Mouse (Mus musculus) liver, embryonic 13.5 days (tissue): Measurements from ENCODE around the gene Cpne2. TPM values are rescaled to one million over a fixed set of nuclear protein-coding genes. Genes with fewer than 3 reads are reported as not detected.

Experiments used
- ATAC-seq: fragments of 200-750 bp; cut with Nextera tagmentation; 2 replicates; pipeline ENCODE4 v1.8.0; 2017; ENCODE audit warnings: low read depth, mild to moderate bottlenecking, moderate number of reproducible peaks, moderate library complexity
- DNase-seq: peaks from one replicate; pipeline ENCODE4 v3.0.0; 2022
- H3K27ac ChIP-seq: fragments of 300-500 bp; sonication (generic); 2 replicates; pipeline ENCODE4 v1.5.1; 2015; ENCODE audit warnings: moderate library complexity, mild to moderate bottlenecking, inconsistent platforms
- H3K27me3 ChIP-seq: fragments of 300-500 bp; sonication (generic); 2 replicates; pipeline ENCODE4 v1.6.1; 2015; ENCODE audit warnings: mild to moderate bottlenecking, inconsistent platforms
- H3K36me3 ChIP-seq: fragments of 300-500 bp; sonication (generic); 2 replicates; pipeline ENCODE4 v1.6.1; 2015; ENCODE audit warnings: mild to moderate bottlenecking, inconsistent platforms
- H3K4me1 ChIP-seq: fragments of 300-500 bp; sonication (generic); replicated peaks from 2 replicates; pipeline ENCODE4 v1.6.1; 2015; ENCODE audit warnings: inconsistent platforms
- H3K4me2 ChIP-seq: fragments of 300-500 bp; sonication (generic); 2 replicates; pipeline ENCODE4 v1.6.1; 2015; ENCODE audit warnings: inconsistent platforms, mild to moderate bottlenecking, moderate library complexity
- H3K4me3 ChIP-seq: fragments of 300-500 bp; sonication (generic); replicated peaks from 2 replicates; pipeline ENCODE4 v1.5.1; 2015; ENCODE audit warnings: mild to moderate bottlenecking, inconsistent platforms
- H3K9ac ChIP-seq: fragments of 300-500 bp; sonication (generic); 2 replicates; pipeline ENCODE4 v1.6.1; 2015; ENCODE audit warnings: mild to moderate bottlenecking, inconsistent platforms
- H3K9me3 ChIP-seq: fragments of 300-500 bp; sonication (generic); replicated peaks from 2 replicates; pipeline ENCODE4 v1.6.1; 2016; ENCODE audit warnings: inconsistent platforms
- WGBS: fragments of 180-500 bp; shearing (Covaris S2); methylation state at CpG from one replicate; pipeline ENCODE4 v1.1.7; 2015; ENCODE audit not compliant: insufficient replicate concordance; 5-methylcytosine and 5-hydroxymethylcytosine counted together
- polyA plus RNA-seq: library from polyadenylated mRNA; unstranded; fragments of >200 nt; fragmentation: Nextera tagmentation; extraction: Ambion mirVana; gene quantifications from 2 replicates; pipeline ENCODE4 v1.2.1, GENCODE M21; 2015

Cpne2 gene
- polyA plus RNA-seq, 1 experiment from 2014 or later: 2.1 TPM

- Histone ChIP-seq H3K4me3 (no peak overlapping the region), H3K27ac (no peak overlapping the region), H3K9ac (no peak overlapping the region), H3K27me3 (0 out of 2 replicates have a peak, but pooled peaks cover 2% of the 10 kb centered on the region), H3K4me1 (no peaks in the 10 kb centered on the region), H3K4me2 (no peak overlapping the region), H3K36me3 (no peaks in the 10 kb centered on the region), H3K9me3 (no peaks in the 10 kb centered on the region)
- ATAC-seq (no peak), DNase-seq (no peak)
Observed at GRCm38 (mm10) chr8:94564421-94564820, 31.6 kb downstream of the Cpne2 start.

- DNase-seq (no peak), ATAC-seq (no peak)
- Histone ChIP-seq H3K9ac (no peak overlapping the region), H3K36me3 (no peaks in the 10 kb centered on the region), H3K4me2 (no peak overlapping the region), H3K4me3 (no peak overlapping the region), H3K27ac (peak overlapping the region; percentile 29; the same call in 1 of the 2 replicates), H3K27me3 (0 out of 2 replicates have a peak, but pooled peaks cover 2% of the 10 kb centered on the region), H3K9me3 (no peaks in the 10 kb centered on the region), H3K4me1 (no peaks in the 10 kb centered on the region)
- WGBS: 68% methylated on average over 6 of the region's 6 CpGs
Observed at GRCm38 (mm10) chr8:94566033-94566432, 33.2 kb downstream of the Cpne2 start.

GRCm38 (mm10) chr8:94566446-94567158 is 33.8 kb downstream of the Cpne2 start:
- no peak for DNase-seq
- Histone ChIP-seq H3K27me3 (0 out of 2 replicates have a peak, but pooled peaks cover 2% of the 10 kb centered on the region), H3K36me3 (no peaks in the 10 kb centered on the region), H3K4me2 (no peak overlapping the region), H3K9ac (no peak overlapping the region), H3K27ac (no peak overlapping the region), H3K9me3 (no peaks in the 10 kb centered on the region), H3K4me1 (no peaks in the 10 kb centered on the region), H3K4me3 (no peak overlapping the region)
- 0 out of 2 replicates have a peak, but pooled peaks have one; percentile 34 for ATAC-seq
- 57% methylated on average over 15 of the region's 15 CpGs for WGBS

GRCm38 (mm10) chr8:94567159-94567849 is 34.5 kb downstream of the Cpne2 start:
- Histone ChIP-seq H3K36me3 (no peaks in the 10 kb centered on the region), H3K27ac (no peak overlapping the region), H3K4me2 (no peak overlapping the region), H3K9me3 (no peaks in the 10 kb centered on the region), H3K4me1 (no peaks in the 10 kb centered on the region), H3K9ac (no peak overlapping the region), H3K27me3 (0 out of 2 replicates have a peak, but pooled peaks cover 2% of the 10 kb centered on the region), H3K4me3 (no peak overlapping the region)
- 67% methylated on average over 8 of the region's 8 CpGs for WGBS
- ATAC-seq (no peak), DNase-seq (no peak)

- H3K27me3 ChIP-seq: no peaks in the 10 kb centered on the region
- no peaks in the 10 kb centered on the region for H3K4me1 ChIP-seq
- no peaks in the 10 kb centered on the region for H3K9me3 ChIP-seq
- H3K9ac ChIP-seq: no peak overlapping the region
- no peaks in the 10 kb centered on the region for H3K36me3 ChIP-seq
- no peak for DNase-seq
- ATAC-seq: no peak
- 64% methylated on average over 8 of the region's 8 CpGs for WGBS
- H3K27ac ChIP-seq: no peak overlapping the region
- no peak overlapping the region for H3K4me2 ChIP-seq
- no peak overlapping the region for H3K4me3 ChIP-seq
Observed at GRCm38 (mm10) chr8:94568098-94568497, 35.3 kb downstream of the Cpne2 start.

GRCm38 (mm10) chr8:94569419-94569818 is 36.6 kb downstream of the Cpne2 start:
- 62% methylated on average over 1 of the region's 1 CpGs for WGBS
- Histone ChIP-seq H3K4me3 (no peak overlapping the region), H3K27me3 (no peaks in the 10 kb centered on the region), H3K36me3 (peaks cover 10% of the 10 kb centered on the region), H3K27ac (no peak overlapping the region), H3K9me3 (no peaks in the 10 kb centered on the region), H3K4me2 (no peak overlapping the region), H3K4me1 (no peaks in the 10 kb centered on the region), H3K9ac (no peak overlapping the region)
- DNase-seq: no peak
- no peak for ATAC-seq

- Histone ChIP-seq H3K4me3 (no peak overlapping the region), H3K27me3 (no peaks in the 10 kb centered on the region), H3K36me3 (peaks cover 35% of the 10 kb centered on the region), H3K4me2 (no peak overlapping the region), H3K27ac (no peak overlapping the region), H3K9me3 (no peaks in the 10 kb centered on the region), H3K4me1 (no peaks in the 10 kb centered on the region), H3K9ac (no peak overlapping the region)
- WGBS: 71% methylated on average over 2 of the region's 2 CpGs
- DNase-seq (no peak), ATAC-seq (no peak)
Observed at GRCm38 (mm10) chr8:94571896-94572295, 39.1 kb downstream of the Cpne2 start.

GRCm38 (mm10) chr8:94574159-94574907 is 41.5 kb downstream of the Cpne2 start:
- DNase-seq (no peak), ATAC-seq (no peak)
- Histone ChIP-seq H3K9ac (no peak overlapping the region), H3K27me3 (no peaks in the 10 kb centered on the region), H3K4me3 (no peak overlapping the region), H3K36me3 (peaks cover 58% of the 10 kb centered on the region), H3K27ac (no peak overlapping the region), H3K9me3 (no peaks in the 10 kb centered on the region), H3K4me2 (no peak overlapping the region), H3K4me1 (no peaks in the 10 kb centered on the region)
- 82% methylated on average over 16 of the region's 16 CpGs for WGBS

GRCm38 (mm10) chr8:94575148-94575547 is 42.4 kb downstream of the Cpne2 start:
- H3K4me2 ChIP-seq: no peak overlapping the region
- H3K9ac ChIP-seq: no peak overlapping the region
- H3K4me3 ChIP-seq: no peak overlapping the region
- ATAC-seq (no peak), DNase-seq (no peak)
- H3K4me1 ChIP-seq: no peaks in the 10 kb centered on the region
- WGBS: 82% methylated on average over 4 of the region's 4 CpGs
- peaks cover 60% of the 10 kb centered on the region for H3K36me3 ChIP-seq
- no peaks in the 10 kb centered on the region for H3K27me3 ChIP-seq
- H3K27ac ChIP-seq: no peak overlapping the region
- no peaks in the 10 kb centered on the region for H3K9me3 ChIP-seq

- H3K36me3 ChIP-seq: peaks cover 84% of the 10 kb centered on the region
- no peak overlapping the region for H3K4me3 ChIP-seq
- ATAC-seq (no peak), DNase-seq (no peak)
- 71% methylated on average over 7 of the region's 7 CpGs for WGBS
- H3K9ac ChIP-seq: no peak overlapping the region
- H3K4me2 ChIP-seq: no peak overlapping the region
- H3K27me3 ChIP-seq: no peaks in the 10 kb centered on the region
- H3K27ac ChIP-seq: no peak overlapping the region
- H3K4me1 ChIP-seq: no peaks in the 10 kb centered on the region
- no peaks in the 10 kb centered on the region for H3K9me3 ChIP-seq
Observed at GRCm38 (mm10) chr8:94581820-94582483, 49.2 kb downstream of the Cpne2 start.

- Histone ChIP-seq H3K4me3 (no peak overlapping the region), H3K4me2 (no peak overlapping the region), H3K36me3 (peaks cover 85% of the 10 kb centered on the region), H3K9me3 (no peaks in the 10 kb centered on the region), H3K27ac (no peak overlapping the region), H3K4me1 (no peaks in the 10 kb centered on the region), H3K27me3 (no peaks in the 10 kb centered on the region), H3K9ac (no peak overlapping the region)
- ATAC-seq (no peak), DNase-seq (no peak)
- WGBS: 81% methylated on average over 6 of the region's 6 CpGs
Observed at GRCm38 (mm10) chr8:94582569-94582968, 49.8 kb downstream of the Cpne2 start.
